Mouse (Mus musculus) limb, embryonic 10.5 days (tissue): ENCODE measurements around the gene Pdcd6. TPM values are rescaled to one million over a fixed set of nuclear protein-coding genes. Genes with fewer than 3 reads are reported as not detected.

Experiments used
- DNase-seq: peaks from one replicate; pipeline ENCODE4 v3.0.0-alpha.2; 2017; ENCODE audit warnings: low spot score
- H3K27ac ChIP-seq: fragments of 300-500 bp; sonication (generic); 2 replicates; pipeline ENCODE4 v1.5.1; 2016; ENCODE audit warnings: mild to moderate bottlenecking
- H3K27me3 ChIP-seq: fragments of 300-500 bp; sonication (generic); 2 replicates; pipeline ENCODE4 v1.6.1; 2016; ENCODE audit warnings: low read depth, mild to moderate bottlenecking; ENCODE audit not compliant: poor library complexity, severe bottlenecking
- H3K36me3 ChIP-seq: fragments of 300-500 bp; sonication (generic); 2 replicates; pipeline ENCODE4 v1.6.1; 2016; ENCODE audit warnings: mild to moderate bottlenecking, moderate library complexity
- H3K4me1 ChIP-seq: fragments of 300-500 bp; sonication (generic); 2 replicates; pipeline ENCODE4 v1.6.1; 2016
- H3K4me3 ChIP-seq: fragments of 300-500 bp; sonication (generic); 2 replicates; pipeline ENCODE4 v1.5.1; 2016; ENCODE audit warnings: mild to moderate bottlenecking, moderate library complexity
- H3K9me3 ChIP-seq: fragments of 300-500 bp; sonication (generic); replicated peaks from 2 replicates; pipeline ENCODE4 v1.6.1; 2016; ENCODE audit warnings: mild to moderate bottlenecking
- WGBS: fragments of 180-500 bp; shearing (Covaris S2); methylation state at CpG from one replicate; pipeline ENCODE4 v1.1.7; 2016; 5-methylcytosine and 5-hydroxymethylcytosine counted together
- polyA plus RNA-seq: library from polyadenylated mRNA; unstranded; fragments of >200 nt; fragmentation: Nextera tagmentation; extraction: Ambion mirVana; gene quantifications from 2 replicates; pipeline ENCODE4 v1.2.1, GENCODE M21; 2016

Gene Pdcd6
- polyA plus RNA-seq, 1 experiment from 2014 or later = 136 TPM

DNA sequence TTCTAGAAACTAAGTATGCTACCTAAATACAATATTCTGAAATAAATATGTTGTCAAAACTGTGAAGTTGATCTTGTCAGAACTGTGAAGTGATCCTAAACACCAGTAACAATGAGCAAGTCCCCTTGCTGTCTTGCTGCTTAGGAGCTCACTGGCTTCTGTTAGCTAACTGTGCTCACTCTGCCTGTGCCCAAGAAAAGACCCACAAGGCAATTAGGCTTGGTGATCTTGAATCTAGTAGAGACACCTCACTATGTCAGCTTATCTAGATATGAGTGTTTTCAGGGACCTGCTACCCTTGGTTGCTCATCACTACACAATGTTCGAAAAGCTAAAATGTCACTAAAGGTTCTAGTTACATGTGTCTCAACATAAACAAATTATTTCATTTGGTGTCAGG is 11.6 kb downstream of the Pdcd6 start:
- Histone ChIP-seq H3K36me3 (peaks cover 91% of the 10 kb centered on the region), H3K27me3 (no peaks in the 10 kb centered on the region), H3K9me3 (no peaks in the 10 kb centered on the region), H3K4me1 (no peaks in the 10 kb centered on the region), H3K4me3 (no peak overlapping the region), H3K27ac (no peak overlapping the region)
- 90% methylated on average over 1 of the region's 1 CpGs for WGBS
- no peak for DNase-seq

DNA sequence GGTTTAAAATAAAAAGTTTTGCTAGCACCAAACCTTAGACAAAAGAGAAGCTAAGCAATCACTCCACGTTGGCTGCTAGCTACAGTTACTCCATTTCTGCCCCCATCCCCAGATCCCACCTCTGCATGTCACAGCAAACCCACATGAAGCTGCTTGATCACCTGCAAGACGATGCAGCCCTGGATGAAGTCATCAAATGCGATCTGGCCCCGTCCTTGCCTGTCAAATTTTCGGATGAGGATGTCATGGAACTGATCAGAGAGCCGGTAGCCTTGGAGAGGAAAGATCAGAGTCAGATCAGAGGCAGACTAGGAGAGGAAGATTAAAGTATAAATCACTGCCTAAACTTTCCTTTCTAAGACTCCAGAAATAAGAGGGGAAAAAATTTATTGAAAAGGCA is 12.0 kb downstream of the Pdcd6 start:
- DNase-seq = no peak
- Histone ChIP-seq H3K4me1 (no peaks in the 10 kb centered on the region), H3K4me3 (no peak overlapping the region), H3K27ac (no peak overlapping the region), H3K27me3 (no peaks in the 10 kb centered on the region), H3K9me3 (no peaks in the 10 kb centered on the region), H3K36me3 (peaks cover 87% of the 10 kb centered on the region)
- 92% methylated on average over 6 of the region's 6 CpGs for WGBS

DNA sequence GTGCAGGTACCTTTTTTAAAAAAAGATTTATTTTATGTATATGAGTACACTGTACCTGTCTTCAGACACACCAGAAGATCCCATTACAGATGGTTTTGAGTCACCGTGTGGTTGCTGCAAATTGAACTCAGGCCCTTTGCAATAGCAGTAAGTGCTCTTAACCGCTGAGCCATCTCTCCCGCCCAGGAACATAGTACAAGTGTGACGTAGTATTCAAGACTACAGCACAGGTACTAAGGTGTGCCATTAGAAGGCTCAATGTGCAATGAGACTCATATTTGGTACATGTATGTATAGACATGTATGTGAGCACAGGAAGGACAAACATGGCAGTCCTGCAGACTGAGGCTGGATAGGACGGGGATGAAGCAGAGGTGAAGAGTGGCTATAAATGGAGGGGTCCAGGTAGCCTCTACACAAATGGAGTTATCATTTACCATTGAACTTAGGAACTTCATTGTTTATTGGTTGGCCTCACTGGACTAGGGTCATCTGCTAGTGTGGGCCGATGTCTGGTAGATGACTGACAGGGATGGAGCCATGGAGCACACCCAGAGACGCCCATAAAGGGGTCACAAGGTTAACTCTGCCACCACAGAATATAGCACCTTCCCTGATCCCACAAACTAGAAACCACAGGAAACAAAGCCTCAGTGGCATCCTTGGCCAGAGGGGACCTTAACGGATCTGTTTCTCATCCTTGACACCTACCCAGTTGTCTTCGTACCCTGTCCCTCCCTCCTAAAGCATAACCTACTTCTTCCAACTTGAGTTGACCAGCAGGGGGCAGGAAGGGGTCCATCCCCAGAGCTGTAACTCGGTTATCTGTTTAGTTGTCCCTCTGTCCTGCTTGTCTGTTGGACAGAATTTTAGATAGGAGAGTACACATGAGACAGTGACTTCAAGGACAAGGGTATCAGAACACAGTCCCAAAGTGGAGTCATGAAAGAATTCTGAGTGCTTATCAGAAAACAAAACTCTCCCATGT is 15.0 kb downstream of the Pdcd6 start:
- H3K36me3 ChIP-seq = peaks cover 57% of the 10 kb centered on the region
- 82% methylated on average over 10 of the region's 10 CpGs for WGBS
- H3K4me3 ChIP-seq = no peak overlapping the region
- DNase-seq = no peak
- no peak overlapping the region for H3K27ac ChIP-seq
- H3K9me3 ChIP-seq = no peaks in the 10 kb centered on the region
- no peaks in the 10 kb centered on the region for H3K27me3 ChIP-seq
- H3K4me1 ChIP-seq = no peaks in the 10 kb centered on the region

DNA sequence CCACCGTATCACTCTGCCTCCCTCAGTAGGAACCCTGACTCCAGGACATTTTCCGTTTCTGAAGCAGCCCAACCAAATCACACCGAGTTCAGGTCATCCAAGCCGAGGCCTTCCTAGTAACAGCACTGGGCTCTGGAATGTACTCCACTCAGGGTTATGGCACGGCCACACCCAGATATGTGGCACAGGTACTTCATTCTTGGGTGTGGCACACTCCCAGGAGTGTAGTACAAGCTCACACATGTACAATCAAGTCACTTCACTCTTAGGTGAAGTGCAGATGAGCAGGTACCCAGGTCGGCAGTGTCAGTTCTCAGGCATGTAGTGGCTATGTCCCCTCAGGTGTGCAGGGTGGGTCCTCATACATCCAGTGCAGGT is 15.8 kb downstream of the Pdcd6 start:
- 85% methylated on average over 6 of the region's 6 CpGs for WGBS
- DNase-seq = no peak
- no peaks in the 10 kb centered on the region for H3K27me3 ChIP-seq
- H3K9me3 ChIP-seq = no peaks in the 10 kb centered on the region
- peaks cover 50% of the 10 kb centered on the region for H3K36me3 ChIP-seq
- H3K4me1 ChIP-seq = no peaks in the 10 kb centered on the region
- H3K27ac ChIP-seq = no peak overlapping the region
- H3K4me3 ChIP-seq = no peak overlapping the region

DNA sequence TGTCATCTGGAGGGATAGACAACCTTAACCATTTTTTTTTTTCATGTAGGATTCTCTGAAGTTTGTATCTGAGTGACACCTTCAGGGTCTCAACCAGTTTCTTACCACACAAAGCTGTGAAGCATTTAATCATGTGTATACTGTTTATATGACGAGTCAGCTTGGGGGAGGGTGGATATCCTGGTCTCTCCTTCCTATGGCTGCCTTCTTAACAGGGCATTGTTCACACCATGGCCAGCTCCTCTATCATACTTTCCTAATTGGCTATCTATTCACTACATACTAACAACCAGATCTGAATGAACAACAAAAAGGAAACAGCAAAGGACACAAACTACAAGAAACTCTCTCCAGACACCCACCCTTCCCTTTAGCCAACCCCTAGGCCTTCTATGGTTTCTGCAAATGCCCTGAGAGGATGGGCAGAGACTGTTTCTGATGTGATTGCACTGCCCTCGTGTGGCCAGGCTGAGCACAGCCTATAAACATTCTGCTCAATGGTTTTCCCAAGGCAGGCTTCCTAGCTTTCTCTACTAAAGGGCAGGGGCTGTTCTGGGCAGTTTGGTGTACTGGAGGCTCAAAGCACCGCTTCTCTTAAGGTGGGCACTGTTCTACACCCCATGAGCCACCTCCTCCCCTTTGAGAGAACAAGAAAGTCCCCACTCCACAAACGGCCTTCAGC is 16.3 kb downstream of the Pdcd6 start:
- H3K9me3 ChIP-seq = no peaks in the 10 kb centered on the region
- H3K27ac ChIP-seq = no peak overlapping the region
- DNase-seq = peak; percentile 79
- no peak overlapping the region for H3K4me3 ChIP-seq
- peaks cover 44% of the 10 kb centered on the region for H3K36me3 ChIP-seq
- no peaks in the 10 kb centered on the region for H3K4me1 ChIP-seq
- no peaks in the 10 kb centered on the region for H3K27me3 ChIP-seq
- 46% methylated on average over 4 of the region's 4 CpGs for WGBS

DNA sequence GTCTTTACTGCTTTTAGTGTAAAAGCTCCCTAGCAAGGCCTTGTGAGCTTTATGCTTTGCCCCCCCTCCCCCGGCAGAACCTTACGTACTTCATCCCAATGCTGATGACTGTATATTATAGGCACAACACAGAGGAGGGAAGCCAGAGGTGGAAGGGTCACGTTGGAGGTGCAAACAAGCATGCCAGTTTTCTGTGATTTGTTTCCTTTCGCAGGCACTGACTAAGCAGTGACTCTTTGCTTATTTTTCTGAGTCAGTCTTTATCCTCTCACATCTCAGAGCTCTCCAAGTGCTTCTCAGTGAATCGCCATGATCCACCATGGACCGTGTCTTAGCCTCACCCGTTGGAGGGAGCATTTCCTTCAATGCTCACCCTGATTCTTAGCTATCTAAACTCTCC is 21.0 kb downstream of the Pdcd6 start:
- peaks cover 22% of the 10 kb centered on the region for H3K27me3 ChIP-seq

DNA sequence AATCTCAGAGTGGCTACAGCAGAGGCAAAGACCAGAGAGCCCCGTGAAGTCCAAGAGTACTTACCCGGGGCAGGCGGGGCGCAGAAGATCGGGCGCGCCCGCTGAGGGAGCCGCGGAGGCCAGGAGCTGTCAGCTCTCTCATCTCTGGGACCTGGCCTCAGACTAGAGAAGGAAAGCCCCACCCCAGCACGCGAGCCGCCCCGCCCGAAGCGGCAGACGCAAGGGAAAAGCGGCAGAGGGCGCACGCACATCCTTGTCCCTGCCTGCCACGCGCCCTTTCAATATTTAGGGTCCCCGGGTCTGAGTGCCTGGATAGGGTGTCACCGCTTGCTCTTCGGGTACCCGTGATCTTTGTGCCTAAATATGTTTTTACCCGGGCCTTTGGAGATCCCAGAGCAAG is 25.2 kb downstream of the Pdcd6 start, which contains the start of gene Ahrr:
Gene Ahrr, minus strand, starts transcription at position 165 of the 400 bp plus-strand sequence.
- Histone ChIP-seq H3K4me1 (peaks cover 9% of the 10 kb centered on the region; the same call in 1 of the 2 replicates), H3K27me3 (peaks cover 33% of the 10 kb centered on the region), H3K9me3 (no peaks in the 10 kb centered on the region), H3K4me3 (peak within 1 kb of the TSS; percentile 41), H3K27ac (no peak within 1 kb of the TSS), H3K36me3 (no peaks in the 10 kb centered on the region)
- WGBS = under 1% methylated on average over 27 of the region's 27 CpGs
- DNase-seq = peak; percentile 73

More for the DNA sequence above, 21.0 kb downstream of the Pdcd6 start:
- no peaks in the 10 kb centered on the region for H3K9me3 ChIP-seq
- 85% methylated on average over 7 of the region's 7 CpGs for WGBS
- H3K4me1 ChIP-seq = peaks cover 9% of the 10 kb centered on the region; the same call in 1 of the 2 replicates
- H3K4me3 ChIP-seq = no peak overlapping the region
- no peak for DNase-seq
- H3K36me3 ChIP-seq = no peaks in the 10 kb centered on the region
- H3K27ac ChIP-seq = no peak overlapping the region

DNA sequence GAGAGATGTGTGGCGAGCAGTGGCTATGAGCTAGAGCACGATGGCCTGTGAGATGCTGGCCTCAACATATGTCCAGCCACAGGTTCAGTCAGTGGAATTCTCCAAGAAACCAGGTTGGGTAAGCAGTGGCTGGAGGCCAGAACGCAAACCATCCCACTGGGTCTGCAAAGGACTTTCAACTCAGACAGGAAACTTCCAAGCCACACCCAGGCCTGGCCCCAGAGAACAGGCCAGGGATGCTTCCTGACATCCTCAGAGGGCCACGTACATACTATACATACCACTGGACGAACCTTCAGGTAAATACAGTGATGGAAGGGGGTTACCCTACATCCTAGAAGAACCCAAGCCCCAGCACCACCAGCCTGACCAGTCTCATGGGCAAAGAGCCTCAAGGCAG is 27.7 kb downstream of the Pdcd6 start:
- Histone ChIP-seq H3K27ac (no peak overlapping the region), H3K9me3 (no peaks in the 10 kb centered on the region), H3K27me3 (peaks cover 33% of the 10 kb centered on the region), H3K36me3 (no peaks in the 10 kb centered on the region), H3K4me3 (no peak overlapping the region), H3K4me1 (peaks cover 9% of the 10 kb centered on the region; the same call in 1 of the 2 replicates)
- no peak for DNase-seq
- WGBS = 93% methylated on average over 5 of the region's 5 CpGs

DNA sequence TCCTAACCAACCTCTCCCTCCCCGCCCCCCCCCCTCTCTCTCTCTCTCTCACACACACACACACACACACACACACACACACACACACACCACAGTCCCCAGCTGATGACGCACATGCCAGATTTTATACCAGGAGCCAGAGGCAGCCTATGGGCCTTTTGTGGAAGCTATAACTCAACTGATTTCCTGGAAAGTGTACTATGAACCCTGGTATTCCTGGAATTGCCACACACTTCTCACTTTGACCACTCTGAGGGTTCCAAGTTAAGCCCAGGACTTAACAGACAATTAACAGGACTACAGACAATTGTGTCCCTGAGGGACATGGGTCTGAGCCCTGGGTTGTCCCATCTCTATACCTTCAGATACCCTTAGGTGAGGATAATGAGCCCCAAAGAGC is 35.1 kb downstream of the Pdcd6 start:
- H3K36me3 ChIP-seq = no peaks in the 10 kb centered on the region
- no peak for DNase-seq
- WGBS = 86% methylated on average over 1 of the region's 2 CpGs
- H3K27ac ChIP-seq = no peak overlapping the region
- no peaks in the 10 kb centered on the region for H3K4me1 ChIP-seq
- no peaks in the 10 kb centered on the region for H3K9me3 ChIP-seq
- no peak overlapping the region for H3K4me3 ChIP-seq
- H3K27me3 ChIP-seq = no peaks in the 10 kb centered on the region

DNA sequence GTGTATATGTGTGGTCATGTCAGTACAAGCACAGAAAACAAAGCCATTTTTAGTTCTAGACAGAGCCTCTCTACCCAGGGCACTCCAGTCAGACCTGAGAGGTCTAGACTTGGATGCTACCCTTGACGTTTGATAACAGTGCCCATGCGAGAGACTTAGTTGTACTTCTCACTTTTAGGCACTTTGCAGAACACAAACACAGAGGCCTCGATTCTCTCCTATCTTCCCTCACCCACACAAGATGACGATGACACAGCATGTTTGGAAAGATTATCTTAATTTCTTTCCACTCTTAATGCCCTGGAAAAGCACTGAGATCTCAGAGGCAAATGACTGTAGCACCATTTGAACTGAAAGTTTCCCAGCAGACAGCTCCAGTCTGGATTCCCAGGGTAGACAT is 41.7 kb downstream of the Pdcd6 start:
- no peaks in the 10 kb centered on the region for H3K4me1 ChIP-seq
- no peaks in the 10 kb centered on the region for H3K36me3 ChIP-seq
- no peaks in the 10 kb centered on the region for H3K27me3 ChIP-seq
- H3K4me3 ChIP-seq = no peak overlapping the region
- DNase-seq = peak; percentile 5
- H3K9me3 ChIP-seq = no peaks in the 10 kb centered on the region
- 79% methylated on average over 4 of the region's 4 CpGs for WGBS
- H3K27ac ChIP-seq = no peak overlapping the region

DNA sequence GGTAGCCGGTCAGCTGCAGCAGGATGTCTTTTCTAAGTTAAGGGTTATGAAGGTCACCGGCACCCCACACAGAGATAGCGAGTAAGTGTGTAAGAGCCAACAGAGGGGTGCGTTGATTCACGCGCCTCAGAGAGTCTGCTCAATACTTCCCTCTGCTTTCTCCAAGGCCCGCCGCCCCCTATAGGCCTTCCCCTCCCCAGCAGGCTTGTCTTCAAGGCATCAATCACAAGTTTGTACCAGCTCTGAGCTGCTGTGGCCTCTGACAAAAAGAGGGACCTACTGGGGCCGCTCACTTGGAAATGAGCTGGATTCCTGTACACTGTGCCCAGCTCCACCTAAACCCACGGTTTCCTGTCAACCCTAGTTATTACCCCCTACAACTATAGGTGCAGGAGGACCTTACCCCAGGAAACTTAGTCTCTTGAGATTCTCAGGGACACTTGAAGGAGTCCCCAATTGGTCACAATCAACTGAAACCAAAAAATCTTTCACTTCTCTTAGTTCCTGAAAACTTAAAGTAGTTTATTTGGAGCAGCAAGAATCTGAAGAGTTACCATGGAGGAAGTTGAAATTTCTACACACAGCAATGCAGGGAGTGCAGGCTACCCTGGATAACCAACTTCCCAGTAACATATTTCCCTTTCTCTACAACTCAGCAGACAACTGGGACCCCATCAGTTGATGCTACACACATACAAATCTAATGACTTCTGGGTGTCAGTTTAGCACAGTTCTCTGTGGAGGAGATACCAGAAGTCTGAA is 57.0 kb downstream of the Pdcd6 start:
- Histone ChIP-seq H3K27me3 (peaks cover 17% of the 10 kb centered on the region; the same call in 1 of the 2 replicates), H3K4me3 (peak overlapping the region; percentile 67), H3K36me3 (no peaks in the 10 kb centered on the region), H3K4me1 (peaks cover 12% of the 10 kb centered on the region), H3K9me3 (no peaks in the 10 kb centered on the region), H3K27ac (peak overlapping the region; percentile 90)
- 4% methylated on average over 10 of the region's 10 CpGs for WGBS
- peak; percentile 81 for DNase-seq

DNA sequence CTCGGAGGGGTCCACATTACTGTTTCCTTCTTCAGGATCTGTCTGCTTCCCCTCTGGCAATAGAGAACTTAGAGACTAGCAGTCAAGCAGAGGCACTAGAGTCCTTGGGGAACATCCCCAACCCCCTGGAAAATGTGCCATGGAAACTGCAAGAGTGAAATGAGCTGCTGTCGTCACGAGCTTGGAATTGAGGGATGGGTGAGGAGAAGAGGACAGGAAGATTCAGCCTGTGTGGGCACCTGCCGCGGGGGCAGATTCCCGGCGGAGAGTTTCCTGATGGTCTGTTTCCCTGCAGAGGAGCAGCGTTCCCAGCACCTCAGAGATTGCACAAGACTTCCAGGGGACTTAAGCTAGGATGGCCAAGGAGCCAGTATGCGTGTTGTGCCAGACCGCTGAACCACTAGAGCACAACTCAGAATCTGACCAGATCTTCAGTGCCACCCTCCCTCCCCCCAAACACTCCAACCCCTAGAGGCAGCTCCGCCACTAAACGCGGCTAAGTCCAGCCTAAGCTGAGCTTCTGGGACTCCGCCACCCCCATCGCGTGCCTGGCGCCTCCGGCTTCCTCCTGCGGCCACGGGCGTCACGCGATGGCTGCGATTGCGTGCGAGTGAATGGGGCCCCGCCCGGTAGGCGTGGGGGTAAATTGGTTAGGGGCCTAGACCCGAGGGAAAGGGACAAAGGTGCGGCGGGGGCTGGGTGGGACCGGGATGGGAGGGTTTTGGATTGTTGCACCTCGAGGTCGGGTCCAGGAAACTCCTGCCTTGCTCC is 57.7 kb downstream of the Pdcd6 start:
- peaks cover 17% of the 10 kb centered on the region; the same call in 1 of the 2 replicates for H3K27me3 ChIP-seq
- H3K36me3 ChIP-seq = no peaks in the 10 kb centered on the region
- H3K4me3 ChIP-seq = peak overlapping the region; percentile 67
- WGBS = 4% methylated on average over 35 of the region's 35 CpGs
- H3K9me3 ChIP-seq = no peaks in the 10 kb centered on the region
- DNase-seq = peak; percentile 73
- peak overlapping the region; percentile 90 for H3K27ac ChIP-seq
- peaks cover 12% of the 10 kb centered on the region for H3K4me1 ChIP-seq
